Mouse (Mus musculus) telencephalon, adult 2 months (tissue): ENCODE measurements around the gene Gm26657.

Experiments used
- DNase-seq: peaks from one replicate; pipeline ENCODE4 v3.0.0-alpha.2; 2011; ENCODE audit warnings: low read depth, low spot score

Gm26657 gene

GRCm38 (mm10) chr4:56757693-56758092 lies 17.8 kb downstream of the Gm26657 start:
- DNase-seq, result no peak

GRCm38 (mm10) chr4:56767861-56768284 lies 28.0 kb downstream of the Gm26657 start:
- no peak for DNase-seq

DNA sequence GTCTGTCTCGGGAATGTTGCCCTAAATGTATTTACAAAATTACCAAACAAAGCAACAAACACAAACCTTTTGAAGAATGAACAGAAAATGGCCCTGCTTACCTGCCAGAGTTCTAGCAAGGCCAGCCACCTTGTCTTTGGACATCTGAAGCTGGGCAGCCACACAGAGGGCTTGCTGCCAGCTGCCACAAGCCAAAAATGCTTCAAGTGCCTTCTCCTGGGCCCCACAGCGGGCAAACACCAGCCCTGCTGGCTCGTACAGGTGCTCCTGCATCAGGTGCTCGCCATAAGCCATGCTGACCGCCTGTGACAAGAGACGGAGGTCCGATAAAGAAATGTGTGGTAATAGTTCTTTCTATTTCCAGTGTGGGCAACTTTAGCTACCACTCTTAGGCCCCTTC lies 29.0 kb downstream of the Gm26657 start:
- DNase-seq, result no peak

DNA sequence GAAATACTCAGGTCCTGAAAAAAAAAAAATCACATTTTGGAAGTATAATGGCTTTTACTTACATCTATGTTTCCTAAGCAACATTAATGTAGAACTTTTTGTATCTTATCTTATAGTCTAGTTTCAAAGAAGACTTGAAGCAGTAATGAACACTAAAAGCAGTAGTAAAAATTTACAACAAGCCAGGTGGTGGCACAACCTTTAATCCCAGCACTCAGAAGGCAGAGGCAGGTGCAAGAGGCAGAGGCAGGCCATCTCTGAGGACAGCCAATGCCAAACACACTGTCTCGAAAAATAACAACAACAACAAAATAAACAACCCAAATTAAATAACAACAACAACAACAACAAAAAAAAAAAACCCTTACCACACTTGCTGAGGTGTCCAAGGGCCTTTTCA lies 31.2 kb downstream of the Gm26657 start:
- no peak for DNase-seq
